Mouse (Mus musculus): ENCODE results near the gene Ramp2.

DNA sequence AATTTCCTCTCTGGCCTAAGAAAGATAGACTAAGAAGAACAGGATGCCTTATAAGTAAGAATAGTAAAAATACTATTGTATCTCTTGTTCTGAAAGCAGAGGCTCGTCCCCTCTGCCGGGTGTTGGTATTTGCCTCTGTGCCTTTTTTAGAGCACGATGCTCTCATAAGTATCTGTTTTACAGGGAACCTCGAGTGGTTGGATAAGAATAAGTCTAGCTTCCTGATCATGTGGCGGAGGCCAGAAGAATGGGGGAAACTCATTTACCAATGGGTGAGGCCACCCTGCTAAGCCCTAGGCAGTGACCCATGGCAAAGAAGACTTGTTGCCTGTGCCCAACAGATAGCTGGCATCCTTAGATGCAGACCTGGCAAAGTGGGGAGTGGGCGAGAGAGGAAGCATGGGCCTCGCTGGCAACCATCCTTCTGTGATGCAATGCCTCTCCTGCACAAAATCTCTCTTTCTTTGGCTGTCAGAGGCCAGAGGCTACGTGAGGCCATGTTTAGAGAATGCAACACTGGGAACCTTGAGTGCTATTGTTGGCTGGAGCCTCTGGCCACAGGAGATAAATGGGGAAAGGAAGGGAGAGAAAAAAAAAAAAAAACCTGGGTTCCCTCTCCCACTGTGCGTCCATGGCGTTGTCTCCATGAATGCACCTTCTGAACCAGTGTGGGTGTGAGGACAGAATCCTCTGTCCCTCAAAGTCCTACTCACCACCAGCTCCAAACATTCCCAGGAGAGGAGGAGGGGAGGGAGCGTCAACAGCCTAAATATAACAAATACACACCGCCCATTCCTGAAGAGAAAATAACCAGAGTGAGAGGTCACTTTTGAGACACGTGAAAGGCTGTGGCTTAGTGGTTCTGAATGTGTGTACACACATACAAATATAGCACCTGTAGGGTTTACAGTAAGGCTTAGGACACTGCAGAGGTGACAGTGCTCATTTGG lies 10.3 kb downstream of the Ramp2 start:
- TF ChIP-seq CTCF (IDR thresholded peaks at IDR 0.05; ENCODE audit: low read depth) (no peak), EP300 (optimal IDR thresholded peaks at IDR 0.05) (no peak)

Measured in stomach, postnatal 0 days (tissue).